ENCODE assay signal across 18 mouse cellular contexts in genomic region chr9:110351932-110352632, GRCm38 (mm10). TPM values are rescaled to one million over a fixed set of nuclear protein-coding genes. Genes with fewer than 3 reads are reported as not detected.
DNase-seq lines count a peak whose midpoint lies in the region; ATAC-seq and TF ChIP-seq lines count a peak whose summit lies in the region.
"Had no signal": no experiment of that assay in that cellular context is flagged by ENCODE, and none has a peak within 500 bp of the region (broad histone marks: within the 10 kb centered on the region; RNA-seq: fewer than 3 reads in every experiment).

No protein-coding gene starts in this region.

- no peak overlapping the region for H3K4me3 ChIP-seq in forebrain, embryonic 14.5 days (ENCODE audit: low read depth, low read length)
- H3K4me3 ChIP-seq in forebrain, embryonic 15.5 days, result no peak overlapping the region
- H3K4me3 ChIP-seq in liver, embryonic 13.5 days (replicated peaks), result no peak overlapping the region
- H3K4me3 ChIP-seq in liver, postnatal 0 days (ENCODE audit: low read depth, low read length), result no peak overlapping the region
- no peak overlapping the region for H3K4me3 ChIP-seq in midbrain, embryonic 15.5 days
- H3K4me3 ChIP-seq: embryonic facial prominence, embryonic 15.5 days; heart, embryonic 13.5 days; hindbrain, embryonic 12.5 days had no signal

- TF ChIP-seq CTCF in liver, postnatal 0 days (IDR thresholded peaks at IDR 0.05; ENCODE audit: low read depth), result no peak

- no peak for TF ChIP-seq EP300 in liver, postnatal 0 days (IDR thresholded peaks at IDR 0.05; ENCODE audit: low read depth)

- no peaks in the 10 kb centered on the region for H3K9me3 ChIP-seq in forebrain, embryonic 14.5 days (replicated peaks; ENCODE audit: control insufficient read depth, low read length)
- no peaks in the 10 kb centered on the region for H3K9me3 ChIP-seq in forebrain, embryonic 15.5 days
- H3K9me3 ChIP-seq in liver, embryonic 13.5 days (replicated peaks), result no peaks in the 10 kb centered on the region
- no peaks in the 10 kb centered on the region for H3K9me3 ChIP-seq in liver, postnatal 0 days (ENCODE audit: low read length)
- no peaks in the 10 kb centered on the region for H3K9me3 ChIP-seq in midbrain, embryonic 15.5 days
- H3K9me3 ChIP-seq: embryonic facial prominence, embryonic 15.5 days; heart, embryonic 13.5 days; hindbrain, embryonic 12.5 days had no signal

- no peak overlapping the region for H3K9ac ChIP-seq in forebrain, embryonic 14.5 days (ENCODE audit: low read length)
- no peak overlapping the region for H3K9ac ChIP-seq in forebrain, embryonic 15.5 days (replicated peaks)
- H3K9ac ChIP-seq in liver, embryonic 13.5 days, result no peak overlapping the region
- H3K9ac ChIP-seq in liver, postnatal 0 days (replicated peaks), result peak overlapping the region; percentile 30
- H3K9ac ChIP-seq in midbrain, embryonic 15.5 days, result no peak overlapping the region
- H3K9ac ChIP-seq: embryonic facial prominence, embryonic 15.5 days; heart, embryonic 13.5 days; hindbrain, embryonic 12.5 days; liver, embryonic 14.5 days had no signal

- no peak overlapping the region for H3K4me2 ChIP-seq in forebrain, embryonic 14.5 days (ENCODE audit: low read length)
- no peak overlapping the region for H3K4me2 ChIP-seq in forebrain, embryonic 15.5 days (replicated peaks)
- no peak overlapping the region for H3K4me2 ChIP-seq in liver, embryonic 13.5 days
- peak overlapping the region; percentile 2; the same call in 1 of the 2 replicates for H3K4me2 ChIP-seq in liver, postnatal 0 days (ENCODE audit: low read depth, low read length)
- no peak overlapping the region for H3K4me2 ChIP-seq in midbrain, embryonic 15.5 days
- H3K4me2 ChIP-seq: embryonic facial prominence, embryonic 15.5 days; heart, embryonic 13.5 days; hindbrain, embryonic 12.5 days had no signal

- no peaks in the 10 kb centered on the region for H3K4me1 ChIP-seq in forebrain, embryonic 14.5 days (ENCODE audit: control insufficient read depth, insufficient read depth, low read length)
- H3K4me1 ChIP-seq in forebrain, embryonic 15.5 days, result no peaks in the 10 kb centered on the region
- peaks cover 35% of the 10 kb centered on the region for H3K4me1 ChIP-seq in liver, embryonic 13.5 days (replicated peaks)
- peaks cover 34% of the 10 kb centered on the region for H3K4me1 ChIP-seq in liver, postnatal 0 days (ENCODE audit: insufficient read depth)
- no peaks in the 10 kb centered on the region for H3K4me1 ChIP-seq in midbrain, embryonic 15.5 days
- H3K4me1 ChIP-seq: hindbrain, embryonic 12.5 days had no signal

- H3K36me3 ChIP-seq in forebrain, embryonic 14.5 days (ENCODE audit: control insufficient read depth, insufficient read depth, low read length), result peaks cover 23% of the 10 kb centered on the region
- peaks cover 10% of the 10 kb centered on the region; the same call in 1 of the 2 replicates for H3K36me3 ChIP-seq in forebrain, embryonic 15.5 days
- H3K36me3 ChIP-seq in liver, embryonic 13.5 days, result peaks cover 4% of the 10 kb centered on the region; the same call in 1 of the 2 replicates
- H3K36me3 ChIP-seq in liver, postnatal 0 days (replicated peaks; ENCODE audit: insufficient read depth, low read length), result peaks cover 17% of the 10 kb centered on the region
- 0 out of 2 replicates have a peak, but pooled peaks cover 2% of the 10 kb centered on the region for H3K36me3 ChIP-seq in midbrain, embryonic 15.5 days (replicated peaks)

- peak; percentile 2 for DNase-seq in forebrain, embryonic 14.5 days (ENCODE audit: low spot score)
- no peak for DNase-seq in liver, embryonic 13.5 days
- DNase-seq in liver, result no peak
- DNase-seq in A20 (ENCODE audit: low read depth, low spot score), result peak; percentile 61
- no peak for DNase-seq in liver, postnatal 0 days
- DNase-seq in kidney, postnatal 10 days, result no peak
- DNase-seq: cerebellum, adult 11-12 months; kidney, postnatal 36 days; lung, postnatal 36 days; midbrain, embryonic 14.5 days; right cerebral cortex, postnatal 14 days had no signal

- no peak for ATAC-seq in forebrain, embryonic 14.5 days
- ATAC-seq in forebrain, embryonic 15.5 days (replicated peaks), result no peak
- ATAC-seq in liver, embryonic 13.5 days (ENCODE audit: low read depth), result no peak
- ATAC-seq in liver, postnatal 0 days, result no peak
- no peak for ATAC-seq in midbrain, embryonic 15.5 days (replicated peaks)
- ATAC-seq: intestine, embryonic 16.5 days had no signal

- 86% methylated on average over 8 of the region's 8 CpGs for WGBS in forebrain, embryonic 14.5 days
- 84% methylated on average over 8 of the region's 8 CpGs for WGBS in forebrain, embryonic 15.5 days
- WGBS in liver, embryonic 13.5 days (ENCODE audit: insufficient replicate concordance), result 37% methylated on average over 8 of the region's 8 CpGs
- 47% methylated on average over 8 of the region's 8 CpGs for WGBS in liver, postnatal 0 days (ENCODE audit: insufficient replicate concordance)
- 91% methylated on average over 8 of the region's 8 CpGs for WGBS in midbrain, embryonic 15.5 days

- H3K27ac ChIP-seq in forebrain, embryonic 14.5 days (ENCODE audit: low read depth, low read length), result no peak overlapping the region
- no peak overlapping the region for H3K27ac ChIP-seq in forebrain, embryonic 15.5 days (replicated peaks)
- H3K27ac ChIP-seq in liver, embryonic 13.5 days, result peak overlapping the region; percentile 5
- peak overlapping the region; percentile 74 for H3K27ac ChIP-seq in liver, postnatal 0 days (ENCODE audit: low read depth)
- H3K27ac ChIP-seq in midbrain, embryonic 15.5 days, result no peak overlapping the region
- H3K27ac ChIP-seq: embryonic facial prominence, embryonic 15.5 days; heart, embryonic 13.5 days; hindbrain, embryonic 12.5 days; liver, embryonic 14.5 days had no signal

- H3K27me3 ChIP-seq in forebrain, embryonic 14.5 days (replicated peaks; ENCODE audit: control insufficient read depth, insufficient read depth, low read length), result no peaks in the 10 kb centered on the region
- no peaks in the 10 kb centered on the region for H3K27me3 ChIP-seq in forebrain, embryonic 15.5 days
- no peaks in the 10 kb centered on the region for H3K27me3 ChIP-seq in liver, embryonic 13.5 days
- H3K27me3 ChIP-seq in liver, postnatal 0 days (ENCODE audit: insufficient read depth, low read length), result no peaks in the 10 kb centered on the region
- H3K27me3 ChIP-seq in midbrain, embryonic 15.5 days (replicated peaks), result no peaks in the 10 kb centered on the region
- H3K27me3 ChIP-seq: embryonic facial prominence, embryonic 15.5 days; heart, embryonic 13.5 days; hindbrain, embryonic 12.5 days had no signal

RNA-seq across cellular contexts. Expression of gene Scap, which starts 19.0 kb away (rescaled TPM):
- 24.5 and 35.4 TPM in 2 replicates for polyA plus RNA-seq in forebrain, embryonic 14.5 days (2014; fragmentation: Nextera tagmentation; extraction: Ambion mirVana)
- polyA plus RNA-seq in forebrain, embryonic 15.5 days (2015; fragmentation: Nextera tagmentation; extraction: Ambion mirVana), result 50.2 and 52.3 TPM in 2 replicates
- polyA plus RNA-seq in liver, embryonic 13.5 days (2015; fragmentation: Nextera tagmentation; extraction: Ambion mirVana), result 20.6 and 23.2 TPM in 2 replicates
- 42.7 and 44.4 TPM in 2 replicates for polyA plus RNA-seq in liver, postnatal 0 days (2015; fragmentation: Nextera tagmentation; extraction: Ambion mirVana)
- 64.9 and 65.2 TPM in 2 replicates for polyA plus RNA-seq in midbrain, embryonic 15.5 days (2015; fragmentation: Nextera tagmentation; extraction: Ambion mirVana)

RNA-seq across cellular contexts. Expression of gene Elp6, which starts 47.1 kb away (rescaled TPM):
- 35.4 and 37.0 TPM in 2 replicates for polyA plus RNA-seq in forebrain, embryonic 14.5 days (2014; fragmentation: Nextera tagmentation; extraction: Ambion mirVana)
- polyA plus RNA-seq in forebrain, embryonic 15.5 days (2015; fragmentation: Nextera tagmentation; extraction: Ambion mirVana), result 34.9 and 36.4 TPM in 2 replicates
- polyA plus RNA-seq in liver, embryonic 13.5 days (2015; fragmentation: Nextera tagmentation; extraction: Ambion mirVana), result 11.1 and 11.3 TPM in 2 replicates
- polyA plus RNA-seq in liver, postnatal 0 days (2015; fragmentation: Nextera tagmentation; extraction: Ambion mirVana), result 3.2 and 3.3 TPM in 2 replicates
- polyA plus RNA-seq in midbrain, embryonic 15.5 days (2015; fragmentation: Nextera tagmentation; extraction: Ambion mirVana), result 44.8 and 48.4 TPM in 2 replicates

RNA-seq across cellular contexts. Expression of gene Ptpn23, which starts 55.9 kb away (rescaled TPM):
- 13.1 and 18.7 TPM in 2 replicates for polyA plus RNA-seq in forebrain, embryonic 14.5 days (2014; fragmentation: Nextera tagmentation; extraction: Ambion mirVana)
- 22.5 and 24.0 TPM in 2 replicates for polyA plus RNA-seq in forebrain, embryonic 15.5 days (2015; fragmentation: Nextera tagmentation; extraction: Ambion mirVana)
- 3.2 TPM in 2 replicates for polyA plus RNA-seq in liver, embryonic 13.5 days (2015; fragmentation: Nextera tagmentation; extraction: Ambion mirVana)
- polyA plus RNA-seq in liver, postnatal 0 days (2015; fragmentation: Nextera tagmentation; extraction: Ambion mirVana), result 3.0 and 3.3 TPM in 2 replicates
- polyA plus RNA-seq in midbrain, embryonic 15.5 days (2015; fragmentation: Nextera tagmentation; extraction: Ambion mirVana), result 25.8 and 27.8 TPM in 2 replicates

Comparison
In these comparisons a context has a peak if more than half of its experiments do, and no peak if none do; other contexts are left out.
1. DNase-seq: peak in forebrain, embryonic 14.5 days (single experiment) and A20 (single experiment); none in liver, embryonic 13.5 days (single experiment), liver (single experiment), liver, postnatal 0 days (single experiment) and kidney, postnatal 10 days (single experiment).
2. H3K27ac ChIP-seq: peak in liver, embryonic 13.5 days (single experiment) and liver, postnatal 0 days (single experiment); none in forebrain, embryonic 14.5 days (single experiment), forebrain, embryonic 15.5 days (single experiment) and midbrain, embryonic 15.5 days (single experiment).